ENCODE assay signal across 16 mouse cellular contexts in the genomic region with DNA sequence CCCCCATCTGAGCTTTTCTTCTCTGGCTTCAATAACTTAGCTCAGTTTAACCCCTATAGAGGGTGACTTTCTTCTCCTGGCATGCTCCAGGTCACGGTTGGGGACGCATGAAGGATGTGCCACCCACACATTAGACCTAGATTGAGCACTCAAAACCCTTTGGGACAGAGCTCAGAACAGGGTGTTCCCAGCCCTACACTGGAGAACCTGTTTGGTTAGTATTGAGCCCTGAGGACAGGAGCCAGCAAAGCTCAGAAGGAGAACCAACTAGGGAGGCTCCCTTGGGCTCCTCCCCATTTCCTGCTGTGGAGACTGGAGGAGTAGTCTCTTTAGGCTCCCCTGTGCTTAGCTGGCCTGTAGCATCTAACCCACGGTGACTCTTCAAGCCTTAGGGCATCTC. TPM values are rescaled to one million over a fixed set of nuclear protein-coding genes. Genes with fewer than 3 reads are reported as not detected.
A peak's percentile ranks its signal among the peaks of the same experiment; 100 is the strongest.
DNase-seq lines count a peak whose midpoint lies in the region; ATAC-seq lines count a peak whose summit lies in the region.
"Had no signal": no experiment of that assay in that cellular context is flagged by ENCODE, and none has a peak within 500 bp of the region (broad histone marks: within the 10 kb centered on the region; RNA-seq: fewer than 3 reads in every experiment).

No protein-coding gene starts in this region.

- 0 out of 2 replicates have a peak, but pooled peaks have one; percentile 27 for ATAC-seq in intestine, embryonic 15.5 days
- no peak for ATAC-seq in intestine, embryonic 16.5 days
- no peak for ATAC-seq in limb, embryonic 15.5 days (ENCODE audit: insufficient number of reproducible peaks, low FRiP score, low TSS enrichment, low read depth)
- peak; percentile 65; the same call in 1 of the 2 replicates for ATAC-seq in stomach, embryonic 16.5 days (ENCODE audit: insufficient read depth, low FRiP score)
- ATAC-seq: inflammation-experienced regulatory T-cells, adult 6 months; liver, postnatal 0 days had no signal

- H3K4me2 ChIP-seq in intestine, embryonic 15.5 days (replicated peaks): no peak overlapping the region
- no peak overlapping the region for H3K4me2 ChIP-seq in intestine, embryonic 16.5 days (ENCODE audit: low read depth, low read length)
- no peak overlapping the region for H3K4me2 ChIP-seq in limb, embryonic 15.5 days
- no peak overlapping the region for H3K4me2 ChIP-seq in stomach, embryonic 16.5 days (ENCODE audit: low read depth, low read length)
- H3K4me2 ChIP-seq: heart, embryonic 11.5 days; midbrain, embryonic 12.5 days had no signal

- peaks cover 14% of the 10 kb centered on the region for H3K4me1 ChIP-seq in intestine, embryonic 15.5 days (replicated peaks)
- peaks cover 14% of the 10 kb centered on the region for H3K4me1 ChIP-seq in intestine, embryonic 16.5 days (ENCODE audit: control insufficient read depth, insufficient read depth, low read length)
- peaks cover 26% of the 10 kb centered on the region for H3K4me1 ChIP-seq in limb, embryonic 15.5 days
- H3K4me1 ChIP-seq in stomach, embryonic 16.5 days (ENCODE audit: control insufficient read depth, insufficient read depth, low read length): peaks cover 21% of the 10 kb centered on the region

- no peaks in the 10 kb centered on the region for H3K27me3 ChIP-seq in intestine, embryonic 15.5 days (replicated peaks)
- H3K27me3 ChIP-seq in intestine, embryonic 16.5 days (replicated peaks; ENCODE audit: control insufficient read depth, insufficient read depth, low read length): no peaks in the 10 kb centered on the region
- no peaks in the 10 kb centered on the region for H3K27me3 ChIP-seq in limb, embryonic 15.5 days
- no peaks in the 10 kb centered on the region for H3K27me3 ChIP-seq in stomach, embryonic 16.5 days (ENCODE audit: control insufficient read depth, insufficient read depth, low read length)

- no peak overlapping the region for H3K4me3 ChIP-seq in intestine, embryonic 15.5 days (replicated peaks)
- no peak overlapping the region for H3K4me3 ChIP-seq in intestine, embryonic 16.5 days (ENCODE audit: low read length)
- H3K4me3 ChIP-seq in limb, embryonic 15.5 days: no peak overlapping the region
- no peak overlapping the region for H3K4me3 ChIP-seq in stomach, embryonic 16.5 days (replicated peaks; ENCODE audit: low read length)
- H3K4me3 ChIP-seq: midbrain, embryonic 12.5 days had no signal

- no peaks in the 10 kb centered on the region for H3K9me3 ChIP-seq in intestine, embryonic 15.5 days
- no peaks in the 10 kb centered on the region for H3K9me3 ChIP-seq in intestine, embryonic 16.5 days (ENCODE audit: control insufficient read depth, low read length)
- H3K9me3 ChIP-seq in limb, embryonic 15.5 days: no peaks in the 10 kb centered on the region
- H3K9me3 ChIP-seq in stomach, embryonic 16.5 days (replicated peaks; ENCODE audit: control insufficient read depth, low read length): no peaks in the 10 kb centered on the region
- H3K9me3 ChIP-seq: midbrain, embryonic 12.5 days had no signal

- no peak overlapping the region for H3K27ac ChIP-seq in intestine, embryonic 15.5 days
- H3K27ac ChIP-seq in intestine, embryonic 16.5 days (ENCODE audit: low read length): no peak overlapping the region
- peak overlapping the region; percentile 43; the same call in 1 of the 2 replicates for H3K27ac ChIP-seq in limb, embryonic 15.5 days
- peak overlapping the region; percentile 84; the same call in 1 of the 2 replicates for H3K27ac ChIP-seq in stomach, embryonic 16.5 days (ENCODE audit: low read length)
- H3K27ac ChIP-seq: midbrain, embryonic 12.5 days had no signal

- WGBS in intestine, embryonic 15.5 days: 92% methylated on average over 3 of the region's 3 CpGs
- 83% methylated on average over 3 of the region's 3 CpGs for WGBS in intestine, embryonic 16.5 days
- WGBS in limb, embryonic 15.5 days: 73% methylated on average over 3 of the region's 3 CpGs
- 73% methylated on average over 3 of the region's 3 CpGs for WGBS in stomach, embryonic 16.5 days

- H3K9ac ChIP-seq in intestine, embryonic 15.5 days: no peak overlapping the region
- no peak overlapping the region for H3K9ac ChIP-seq in intestine, embryonic 16.5 days (ENCODE audit: low read depth, low read length)
- no peak overlapping the region for H3K9ac ChIP-seq in limb, embryonic 15.5 days
- H3K9ac ChIP-seq in stomach, embryonic 16.5 days (ENCODE audit: low read length): no peak overlapping the region
- H3K9ac ChIP-seq: liver, postnatal 0 days; midbrain, embryonic 12.5 days had no signal

- H3K36me3 ChIP-seq in intestine, embryonic 15.5 days: no peaks in the 10 kb centered on the region
- no peaks in the 10 kb centered on the region for H3K36me3 ChIP-seq in intestine, embryonic 16.5 days (ENCODE audit: control insufficient read depth, insufficient read depth, low read length)
- no peaks in the 10 kb centered on the region for H3K36me3 ChIP-seq in limb, embryonic 15.5 days
- no peaks in the 10 kb centered on the region for H3K36me3 ChIP-seq in stomach, embryonic 16.5 days (ENCODE audit: control insufficient read depth, insufficient read depth, low read length)
- H3K36me3 ChIP-seq: midbrain, embryonic 12.5 days had no signal

- peak; percentile 77 to 88 for DNase-seq in kidney, adult 8-10 months
- no peak for DNase-seq in urinary bladder, postnatal 25 days (ENCODE audit: low spot score)
- no peak for DNase-seq in left cerebral cortex, adult 8-10 months (ENCODE audit: low spot score in 2 of 2)
- no peak for DNase-seq in ovary, postnatal 10 days (ENCODE audit: low spot score)
- DNase-seq: cerebellum, adult 9-11 months; left cerebral cortex, postnatal 4 days; liver, postnatal 0 days; right cerebral cortex, postnatal 25 days; thymus, postnatal 14 days had no signal

RNA-seq across cellular contexts. Expression of a gene that starts 59.6 kb away (rescaled TPM):
- 35.4 and 36.3 TPM in 2 replicates for polyA plus RNA-seq in intestine, embryonic 15.5 days (2015; fragmentation: Nextera tagmentation; extraction: Ambion mirVana)
- 36.4 and 40.8 TPM in 2 replicates for polyA plus RNA-seq in intestine, embryonic 16.5 days (2015; fragmentation: Nextera tagmentation; extraction: Ambion mirVana)
- 61.7 and 77.7 TPM in 2 replicates for polyA plus RNA-seq in limb, embryonic 15.5 days (2015; fragmentation: Nextera tagmentation; extraction: Ambion mirVana)
- polyA plus RNA-seq in stomach, embryonic 16.5 days (2015; fragmentation: Nextera tagmentation; extraction: Ambion mirVana): 41.4 and 44.0 TPM in 2 replicates
- 10 to 100 TPM; 10.3 to 22.3 (median 14.1) TPM for total RNA-seq in left cerebral cortex, adult 8-10 months (2022)

Comparison
In these comparisons a context has a peak if more than half of its experiments do, and no peak if none do; other contexts are left out.
1. ATAC-seq: peak in intestine, embryonic 15.5 days (single experiment) and stomach, embryonic 16.5 days (single experiment); none in intestine, embryonic 16.5 days (single experiment) and limb, embryonic 15.5 days (single experiment).
2. H3K27ac ChIP-seq: peak in limb, embryonic 15.5 days (single experiment) and stomach, embryonic 16.5 days (single experiment); none in intestine, embryonic 15.5 days (single experiment) and intestine, embryonic 16.5 days (single experiment).
3. DNase-seq: peak in kidney, adult 8-10 months (2 of 2); none in urinary bladder, postnatal 25 days (single experiment), left cerebral cortex, adult 8-10 months (0 of 2) and ovary, postnatal 10 days (single experiment).